Mouse (Mus musculus): ENCODE measurements around the gene Mrpl45.
"Not testable (repeated sequence)": the region's sequence is repeated elsewhere in the genome, so short reads cannot be mapped to it uniquely, and the experiment has no call there.

Gene Mrpl45

GRCm38 (mm10) chr11:97315504-97316503 is at the start of gene Mrpl45:
TSS of gene Mrpl45 (plus strand) at chr11:97315716.
- peak; percentile 99 for DNase-seq

- not testable (repeated sequence) for DNase-seq
These were observed 49.0 kb upstream of the Mrpl45 start for GRCm38 (mm10) chr11:97266544-97266943.

GRCm38 (mm10) chr11:97270004-97270403 is 45.5 kb upstream of the Mrpl45 start:
- DNase-seq: not testable (repeated sequence)

- DNase-seq: no peak
These were observed 42.7 kb upstream of the Mrpl45 start for GRCm38 (mm10) chr11:97272835-97273234.

- DNase-seq: no peak
These were observed 41.9 kb upstream of the Mrpl45 start for GRCm38 (mm10) chr11:97273613-97274012.

GRCm38 (mm10) chr11:97274947-97275346 is 40.6 kb upstream of the Mrpl45 start:
- not testable (repeated sequence) for DNase-seq

- DNase-seq: no peak
These were observed 40.2 kb upstream of the Mrpl45 start for GRCm38 (mm10) chr11:97275349-97275748.

GRCm38 (mm10) chr11:97276019-97276418 is 39.5 kb upstream of the Mrpl45 start:
- no peak for DNase-seq

- no peak for DNase-seq
These were observed 38.4 kb upstream of the Mrpl45 start for GRCm38 (mm10) chr11:97277166-97277565.

- no peak for DNase-seq
These were observed 37.1 kb upstream of the Mrpl45 start for GRCm38 (mm10) chr11:97278456-97278855.

- DNase-seq: no peak
These were observed 36.5 kb upstream of the Mrpl45 start for GRCm38 (mm10) chr11:97279040-97279404.

- peak; percentile 58 for DNase-seq
These were observed 35.9 kb upstream of the Mrpl45 start for GRCm38 (mm10) chr11:97279405-97280215.

- DNase-seq: peak; percentile 79
These were observed 35.2 kb upstream of the Mrpl45 start, which contains the start of gene Npepps for GRCm38 (mm10) chr11:97280216-97280861. TSS of gene Npepps (minus strand) at chr11:97280638.

GRCm38 (mm10) chr11:97282179-97282578 is 33.3 kb upstream of the Mrpl45 start:
- no peak for DNase-seq

GRCm38 (mm10) chr11:97284854-97285253 is 30.7 kb upstream of the Mrpl45 start:
- DNase-seq: no peak

GRCm38 (mm10) chr11:97285852-97286775 is 29.4 kb upstream of the Mrpl45 start:
- no peak for DNase-seq

GRCm38 (mm10) chr11:97286973-97287372 is 28.5 kb upstream of the Mrpl45 start:
- no peak for DNase-seq

- no peak for DNase-seq
These were observed 27.9 kb upstream of the Mrpl45 start for GRCm38 (mm10) chr11:97287643-97288042.

GRCm38 (mm10) chr11:97289276-97290230 is 26.0 kb upstream of the Mrpl45 start:
- no peak for DNase-seq

GRCm38 (mm10) chr11:97292731-97293130 is 22.8 kb upstream of the Mrpl45 start:
- DNase-seq: no peak

GRCm38 (mm10) chr11:97296542-97296941 is 19.0 kb upstream of the Mrpl45 start:
- no peak for DNase-seq
